34 mouse cellular contexts compared by ENCODE assay signal in genomic region chr4:74110816-74111215, GRCm38 (mm10).
"Had no signal": no experiment of that assay in that cellular context is flagged by ENCODE, and none has a peak within 500 bp of the region (broad histone marks: within the 10 kb centered on the region; RNA-seq: fewer than 3 reads in every experiment).

No protein-coding gene starts in this region.

- H3K4me2 ChIP-seq: heart, embryonic 11.5 days; heart, embryonic 12.5 days; heart, embryonic 13.5 days; heart, embryonic 15.5 days; hindbrain, embryonic 12.5 days; hindbrain, embryonic 13.5 days; hindbrain, embryonic 14.5 days; hindbrain, embryonic 15.5 days; intestine, embryonic 15.5 days; kidney, embryonic 15.5 days had no signal

- H3K4me3 ChIP-seq: heart, embryonic 10.5 days; heart, embryonic 12.5 days; heart, embryonic 13.5 days; heart, embryonic 15.5 days; hindbrain, embryonic 10.5 days; hindbrain, embryonic 12.5 days; hindbrain, embryonic 13.5 days; hindbrain, embryonic 15.5 days; intestine, embryonic 15.5 days; kidney, embryonic 15.5 days; layer of hippocampus, adult 2 months; left cerebral cortex, adult 2 months had no signal

- H3K4me1 ChIP-seq: heart, embryonic 10.5 days; heart, embryonic 12.5 days; heart, embryonic 13.5 days; heart, embryonic 15.5 days; hindbrain, embryonic 10.5 days; hindbrain, embryonic 12.5 days; hindbrain, embryonic 13.5 days; hindbrain, embryonic 15.5 days; intestine, embryonic 15.5 days; kidney, embryonic 15.5 days had no signal

- H3K9ac ChIP-seq: heart, embryonic 12.5 days; heart, embryonic 13.5 days; heart, embryonic 15.5 days; hindbrain, embryonic 12.5 days; hindbrain, embryonic 13.5 days; hindbrain, embryonic 14.5 days; hindbrain, embryonic 15.5 days; intestine, embryonic 15.5 days; kidney, embryonic 15.5 days had no signal

- H3K9me3 ChIP-seq: heart, embryonic 10.5 days; heart, embryonic 12.5 days; heart, embryonic 13.5 days; heart, embryonic 15.5 days; hindbrain, embryonic 10.5 days; hindbrain, embryonic 12.5 days; hindbrain, embryonic 13.5 days; hindbrain, embryonic 15.5 days; intestine, embryonic 15.5 days; kidney, embryonic 15.5 days had no signal

- ATAC-seq: hindbrain, embryonic 16.5 days; hindbrain, postnatal 0 days; inflammation-experienced regulatory T-cells, adult 6 months; intestine, embryonic 15.5 days; intestine, embryonic 16.5 days; intestine, postnatal 0 days had no signal

- DNase-seq: heart, postnatal 10 days; heart, postnatal 14 days; heart, postnatal 36 days; heart, postnatal 4 days; kidney, adult 11 months; kidney, adult 18-20 months; kidney, adult 2 months; kidney, adult 8-10 months; kidney, adult 9 months; kidney, postnatal 10 days; kidney, postnatal 14 days; kidney, postnatal 25 days; kidney, postnatal 36 days; layer of hippocampus, adult 9-11 months; layer of hippocampus, postnatal 36 days had no signal

- H3K36me3 ChIP-seq: heart, embryonic 10.5 days; heart, embryonic 12.5 days; heart, embryonic 13.5 days; heart, embryonic 15.5 days; hindbrain, embryonic 10.5 days; hindbrain, embryonic 12.5 days; hindbrain, embryonic 13.5 days; hindbrain, embryonic 15.5 days; intestine, embryonic 15.5 days; kidney, embryonic 15.5 days had no signal

- H3K27ac ChIP-seq: heart, embryonic 10.5 days; heart, embryonic 13.5 days; heart, embryonic 15.5 days; hindbrain, embryonic 10.5 days; hindbrain, embryonic 12.5 days; hindbrain, embryonic 13.5 days; hindbrain, embryonic 14.5 days; hindbrain, embryonic 15.5 days; hindbrain, postnatal 0 days; intestine, embryonic 15.5 days; kidney, embryonic 15.5 days; layer of hippocampus, adult 2 months; left cerebral cortex, adult 2 months had no signal

- H3K27me3 ChIP-seq: heart, embryonic 12.5 days; heart, embryonic 13.5 days; heart, embryonic 15.5 days; hindbrain, embryonic 12.5 days; hindbrain, embryonic 13.5 days; hindbrain, embryonic 15.5 days; intestine, embryonic 15.5 days; kidney, embryonic 15.5 days had no signal
